27 mouse cellular contexts compared by ENCODE assay signal in the genomic region with DNA sequence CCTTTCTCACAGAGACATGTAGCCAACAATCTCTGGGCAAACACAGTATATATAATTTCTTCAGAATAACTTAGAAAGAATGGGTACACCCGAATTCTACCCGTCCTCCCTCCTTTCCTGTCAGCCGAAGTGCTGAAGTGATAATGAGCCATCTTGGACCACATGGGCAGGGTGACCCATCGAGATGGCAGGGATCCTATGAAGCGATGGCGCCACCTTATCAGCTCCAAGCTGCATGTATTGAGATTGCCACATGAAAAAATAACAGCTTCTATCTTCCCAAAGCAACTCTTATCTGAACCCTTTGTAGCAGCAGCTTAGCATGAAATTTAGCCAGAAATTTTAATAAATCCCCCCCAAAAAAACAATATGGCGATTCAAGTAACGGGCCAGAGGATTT.
DNase-seq lines count a peak whose midpoint lies in the region; ATAC-seq and TF ChIP-seq lines count a peak whose summit lies in the region.
"Had no signal": no experiment of that assay in that cellular context is flagged by ENCODE, and none has a peak within 500 bp of the region (broad histone marks: within the 10 kb centered on the region; RNA-seq: fewer than 3 reads in every experiment).

No protein-coding gene starts in this region.

- H3K4me1 ChIP-seq in liver, embryonic 14.5 days (replicated peaks; ENCODE audit: control insufficient read depth in 2 of 2, insufficient read depth in 2 of 2, low read length in 1 of 2): no peaks in the 10 kb centered on the region
- H3K4me1 ChIP-seq: neural tube, embryonic 15.5 days had no signal

- no peak overlapping the region for H3K27ac ChIP-seq in liver, embryonic 14.5 days
- H3K27ac ChIP-seq: embryonic facial prominence, embryonic 13.5 days; forebrain, embryonic 10.5 days; heart, embryonic 15.5 days; limb, embryonic 13.5 days; macrophage; neural tube, embryonic 15.5 days had no signal

- no peaks in the 10 kb centered on the region for H3K36me3 ChIP-seq in liver, embryonic 14.5 days (replicated peaks; ENCODE audit: control insufficient read depth, insufficient read depth, low read depth)
- H3K36me3 ChIP-seq: heart, embryonic 15.5 days; neural tube, embryonic 15.5 days had no signal

- no peaks in the 10 kb centered on the region for H3K27me3 ChIP-seq in liver, embryonic 14.5 days (ENCODE audit: control insufficient read depth, insufficient read depth, low read length)
- H3K27me3 ChIP-seq: embryonic facial prominence, embryonic 13.5 days; heart, embryonic 15.5 days; limb, embryonic 13.5 days; neural tube, embryonic 15.5 days had no signal

- DNase-seq in heart, postnatal 10 days: peak; percentile 9 to 17
- DNase-seq in heart, adult 9 months (ENCODE audit: low spot score in 2 of 2): no peak
- peak; percentile 14 for DNase-seq in ovary, postnatal 36 days (ENCODE audit: low spot score)
- DNase-seq in ovary, postnatal 14 days (ENCODE audit: low spot score): no peak
- no peak for DNase-seq in liver, embryonic 14.5 days (ENCODE audit: low read depth in 3 of 3, low spot score in 3 of 3)
- DNase-seq in kidney, postnatal 10 days: no peak
- DNase-seq: adrenal gland, adult 2 months; adrenal gland, postnatal 36 days; B cell, adult 2 months; cerebellum, adult 18-20 months; cerebellum, postnatal 10 days; gastrocnemius, postnatal 10 days; kidney, adult 2 months; kidney, postnatal 4 days; lung, adult 18-20 months; midbrain, embryonic 14.5 days; right cerebral cortex, postnatal 14 days had no signal

- H3K9ac ChIP-seq in liver, embryonic 14.5 days (replicated peaks): no peak overlapping the region
- H3K9ac ChIP-seq: embryonic facial prominence, embryonic 13.5 days; heart, embryonic 15.5 days; limb, embryonic 13.5 days; neural tube, embryonic 15.5 days had no signal

- peak; percentile 47; the same call in 1 of the 2 replicates for ATAC-seq in liver, embryonic 14.5 days (ENCODE audit: insufficient read depth)
- ATAC-seq: activated CD4-positive, CD25-positive, alpha-beta regulatory T cell, adult 4 months; forebrain, embryonic 16.5 days; hindbrain, embryonic 16.5 days; lung, postnatal 0 days had no signal

- H3K4me2 ChIP-seq in liver, embryonic 14.5 days (ENCODE audit: low read depth): no peak overlapping the region
- H3K4me2 ChIP-seq: embryonic facial prominence, embryonic 13.5 days; heart, embryonic 15.5 days; limb, embryonic 13.5 days; neural tube, embryonic 15.5 days had no signal

- H3K9me3 ChIP-seq in liver, embryonic 14.5 days (ENCODE audit: control insufficient read depth, low read length): no peaks in the 10 kb centered on the region
- H3K9me3 ChIP-seq: heart, embryonic 15.5 days; limb, embryonic 13.5 days; neural tube, embryonic 15.5 days had no signal

- intact Hi-C loops in heart, postnatal 10 days (cut with DNase I): no loop called here

- no peak for TF ChIP-seq EP300 in liver, embryonic 14.5 days (IDR thresholded peaks at IDR 0.05; ENCODE audit: low read depth)

- 57% methylated on average over 8 of the region's 8 CpGs for WGBS in liver, embryonic 14.5 days (ENCODE audit: insufficient replicate concordance)

- no peak overlapping the region for H3K4me3 ChIP-seq in liver, embryonic 14.5 days (ENCODE audit: insufficient read depth in 1 of 2, low read depth in 2 of 2, low read length in 2 of 2)
- H3K4me3 ChIP-seq: embryonic facial prominence, embryonic 13.5 days; forebrain, embryonic 10.5 days; heart, embryonic 15.5 days; limb, embryonic 13.5 days; neural tube, embryonic 15.5 days had no signal

- no peak for TF ChIP-seq CTCF in liver, embryonic 14.5 days (IDR thresholded peaks at IDR 0.05; ENCODE audit: low read depth)

Comparison
In these comparisons a context has a peak if more than half of its experiments do, and no peak if none do; other contexts are left out.
1. DNase-seq: peak in heart, postnatal 10 days (2 of 2) and ovary, postnatal 36 days (single experiment); none in heart, adult 9 months (0 of 2), ovary, postnatal 14 days (single experiment), liver, embryonic 14.5 days (0 of 3) and kidney, postnatal 10 days (single experiment).